Mouse (Mus musculus): ENCODE measurements around the gene Irf4.

The Irf4 gene

DNA sequence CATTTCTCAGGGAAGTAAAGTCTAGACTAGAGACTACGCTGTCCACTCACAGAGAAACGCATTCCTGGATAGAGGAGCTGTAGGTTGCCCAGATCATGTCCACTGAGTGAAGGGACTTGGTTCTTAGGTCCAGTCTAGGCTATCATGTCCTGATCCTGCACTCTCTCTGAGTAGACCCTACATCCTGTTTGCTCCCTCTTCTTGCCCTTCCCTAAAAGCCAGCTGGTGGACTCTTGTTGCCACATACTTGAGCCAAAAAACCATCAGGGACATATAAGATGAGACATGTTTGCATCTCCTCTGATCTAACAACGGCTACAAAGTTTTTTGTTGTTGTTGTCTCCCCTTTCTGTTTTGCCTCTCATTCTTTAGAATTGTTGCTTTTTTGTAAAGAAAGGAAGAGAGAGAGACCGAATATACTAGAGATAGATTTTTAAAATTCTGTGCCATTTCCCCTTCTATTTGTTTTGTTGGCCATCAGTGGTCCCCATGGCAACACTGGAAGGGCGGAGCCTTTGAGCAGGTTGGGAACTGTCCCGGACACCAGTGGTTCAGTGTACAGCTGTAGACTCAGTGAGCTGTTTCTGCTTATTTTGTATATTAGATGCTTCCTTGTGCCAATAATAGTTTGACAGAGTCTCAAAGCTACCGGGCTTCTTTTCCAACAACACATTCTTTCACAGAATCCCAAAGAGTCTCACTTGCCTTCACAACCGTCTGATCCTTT lies 15.2 kb downstream of the Irf4 start:
- no peak for DNase-seq (ENCODE audit: low spot score)

DNA sequence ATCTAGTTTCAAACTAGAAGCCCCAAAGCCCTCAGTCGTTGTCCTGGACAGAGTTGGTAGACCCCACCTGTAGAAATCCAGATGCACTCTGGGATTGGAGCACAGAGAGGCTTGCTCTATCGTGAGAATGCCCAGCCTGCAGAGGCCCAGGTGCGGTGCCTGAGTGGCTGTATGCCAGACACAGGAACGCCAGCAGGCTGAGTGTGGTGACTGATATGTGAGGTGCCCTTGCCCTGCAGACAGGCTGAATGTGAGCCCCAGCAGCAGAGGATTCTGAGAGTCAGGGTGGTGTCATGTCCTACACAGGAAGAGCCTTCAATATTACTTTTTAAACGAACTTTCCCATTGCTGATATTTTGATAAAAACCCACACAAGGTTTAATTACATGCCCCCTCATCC lies 16.9 kb downstream of the Irf4 start:
- no peak for DNase-seq (ENCODE audit: low spot score)

DNA sequence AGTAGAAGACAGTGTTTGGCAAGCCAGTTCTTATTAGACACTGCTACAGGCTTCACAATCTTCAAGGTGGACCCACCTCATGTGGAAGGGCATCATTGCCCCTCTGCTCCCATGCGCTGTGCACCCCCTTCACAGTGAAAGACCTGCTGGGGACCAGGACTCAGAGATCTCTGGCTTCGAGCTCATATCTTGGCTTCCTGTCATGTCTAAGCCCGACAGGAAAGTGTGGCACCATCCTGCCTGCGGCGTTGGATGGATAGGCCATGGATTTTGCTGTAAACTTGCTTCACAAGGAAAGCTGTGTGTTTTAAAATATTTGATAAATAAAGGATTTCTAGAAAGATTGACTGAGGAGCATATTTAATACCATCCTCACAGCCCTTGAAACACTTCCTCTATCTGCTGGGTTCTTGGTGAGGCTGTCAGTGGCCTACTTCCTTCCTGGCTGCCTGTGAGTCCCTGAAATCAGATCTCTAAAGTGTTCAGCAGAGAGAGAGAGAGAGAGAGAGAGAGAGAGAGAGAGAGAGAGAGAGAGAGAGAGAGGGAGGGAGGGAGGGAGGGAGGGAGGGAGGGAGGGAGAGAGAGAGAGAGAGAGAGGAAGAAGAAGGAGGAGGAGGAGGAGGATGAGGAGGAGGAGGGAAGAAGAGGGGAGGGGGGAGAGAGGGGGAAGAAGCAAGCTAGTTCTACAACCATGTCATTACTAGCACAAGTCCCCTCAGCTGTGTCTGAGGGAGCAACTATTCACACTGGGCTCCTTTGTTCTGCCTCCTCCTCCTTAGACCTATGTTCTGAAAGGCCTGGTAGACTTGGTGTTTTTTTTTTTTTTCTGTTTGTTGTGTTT lies 17.8 kb downstream of the Irf4 start:
- DNase-seq (ENCODE audit: low spot score): no peak

DNA sequence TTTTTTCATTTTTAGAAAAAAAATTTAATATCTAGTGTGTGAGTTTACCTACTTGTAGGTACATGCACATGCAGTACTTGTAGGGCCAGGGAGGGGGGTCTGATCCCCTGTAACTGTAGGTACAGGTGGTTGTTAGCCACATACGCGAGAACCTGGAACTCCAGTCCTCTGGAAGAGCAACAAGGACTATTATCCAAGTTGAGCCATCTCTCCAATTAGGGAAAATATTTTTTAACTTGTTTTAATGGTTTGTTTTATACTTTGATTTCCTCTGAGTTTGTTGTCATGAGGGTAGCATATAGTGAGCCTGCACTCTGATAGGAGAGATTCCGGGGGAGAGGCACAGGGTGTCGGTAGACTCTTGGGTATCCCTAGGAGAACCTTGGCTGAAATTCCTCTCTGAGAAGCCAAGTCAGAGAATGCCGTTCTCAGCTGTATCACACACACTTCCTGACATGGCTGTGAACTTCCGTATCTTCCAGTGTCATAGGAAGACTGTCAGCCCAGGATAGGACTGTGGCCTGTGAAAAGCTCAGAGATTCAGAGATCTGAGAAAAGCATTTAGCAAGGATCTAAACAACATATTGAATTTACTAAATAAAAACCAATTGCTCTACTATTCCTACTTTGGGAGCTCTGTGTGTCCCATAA lies 18.6 kb downstream of the Irf4 start:
- DNase-seq (ENCODE audit: low spot score): no peak

DNA sequence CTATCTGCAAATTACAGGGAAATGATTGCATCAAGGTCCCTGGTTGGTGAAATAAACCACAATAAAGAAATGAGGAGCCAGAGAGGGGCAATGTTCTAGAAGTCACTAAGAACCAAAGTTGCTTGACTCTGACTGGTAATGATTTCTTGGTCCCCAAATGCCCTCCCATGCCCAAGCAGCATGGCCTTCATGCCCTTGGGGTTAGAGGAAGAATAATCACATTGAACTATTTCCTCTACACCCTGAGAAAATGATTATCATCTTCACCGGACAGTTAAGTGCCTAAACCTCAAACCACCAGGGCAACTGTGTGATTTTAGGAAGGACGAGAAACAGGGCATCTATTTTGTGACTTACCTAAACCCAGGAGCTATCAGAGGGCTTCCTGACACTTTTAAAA lies 27.0 kb downstream of the Irf4 start:
- DNase-seq (ENCODE audit: low spot score): no peak

DNA sequence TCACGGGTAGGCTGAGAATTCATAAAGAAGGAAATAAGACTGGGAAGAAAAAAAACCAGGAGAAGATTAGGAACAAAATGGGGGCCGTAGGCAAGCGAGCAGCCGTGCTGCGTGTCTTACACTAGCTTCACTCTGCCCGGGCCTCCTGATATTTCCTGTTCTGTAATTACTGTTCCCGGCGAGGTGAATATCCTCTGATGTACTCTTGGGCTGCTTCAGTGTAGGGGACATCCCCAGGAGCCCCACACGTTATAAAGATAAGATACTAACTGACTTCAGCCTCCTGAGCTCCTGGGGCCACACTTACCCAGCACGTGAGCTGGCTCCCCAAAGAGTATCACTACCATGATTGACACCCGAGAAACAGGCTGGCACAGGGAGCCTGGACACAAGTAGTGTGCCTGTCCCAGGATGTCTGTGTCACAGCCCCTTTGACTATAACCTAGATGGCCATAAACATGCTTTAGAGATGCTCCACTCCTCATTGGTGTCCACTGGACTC lies 28.7 kb downstream of the Irf4 start:
- DNase-seq (ENCODE audit: low spot score): no peak

DNA sequence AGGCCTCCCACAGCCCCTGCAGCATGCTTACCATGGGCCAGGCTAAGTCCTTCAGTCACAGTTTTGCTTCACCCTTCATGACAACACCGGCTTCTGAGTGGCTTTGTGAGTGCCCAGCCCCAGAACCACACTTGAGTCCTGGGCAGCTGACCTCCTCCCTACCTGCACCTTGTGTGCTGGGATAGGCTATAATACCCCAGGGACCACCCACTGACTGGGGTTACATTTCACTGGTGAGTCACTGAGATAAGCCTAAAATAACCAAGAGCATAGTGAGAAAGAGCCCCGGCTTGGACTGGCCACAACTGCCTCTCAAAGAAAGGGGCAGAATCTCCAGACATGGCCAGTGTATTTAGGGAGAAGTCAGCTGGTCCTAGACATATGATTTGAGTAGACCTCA lies 32.9 kb downstream of the Irf4 start:
- DNase-seq (ENCODE audit: low spot score): no peak

DNA sequence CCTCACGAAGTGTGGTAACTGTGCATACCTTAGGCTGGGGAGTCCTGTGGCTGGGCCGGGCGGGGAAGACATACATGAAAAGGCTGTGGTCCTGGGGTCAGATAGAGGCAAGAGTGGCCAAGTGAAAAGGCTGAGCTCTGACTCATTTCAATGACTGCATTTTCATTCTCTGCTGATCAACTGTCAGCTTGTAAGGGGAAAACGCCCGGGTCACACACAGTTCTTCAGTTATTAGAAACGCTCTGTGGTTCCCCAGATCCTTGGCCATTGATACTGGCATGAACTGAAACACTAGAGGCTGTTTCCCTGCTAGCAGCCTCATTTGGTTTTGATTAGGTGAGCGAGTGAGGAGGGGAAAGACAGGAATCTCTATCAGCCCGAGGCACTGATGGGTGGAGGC lies 33.4 kb downstream of the Irf4 start:
- DNase-seq (ENCODE audit: low spot score): no peak

DNA sequence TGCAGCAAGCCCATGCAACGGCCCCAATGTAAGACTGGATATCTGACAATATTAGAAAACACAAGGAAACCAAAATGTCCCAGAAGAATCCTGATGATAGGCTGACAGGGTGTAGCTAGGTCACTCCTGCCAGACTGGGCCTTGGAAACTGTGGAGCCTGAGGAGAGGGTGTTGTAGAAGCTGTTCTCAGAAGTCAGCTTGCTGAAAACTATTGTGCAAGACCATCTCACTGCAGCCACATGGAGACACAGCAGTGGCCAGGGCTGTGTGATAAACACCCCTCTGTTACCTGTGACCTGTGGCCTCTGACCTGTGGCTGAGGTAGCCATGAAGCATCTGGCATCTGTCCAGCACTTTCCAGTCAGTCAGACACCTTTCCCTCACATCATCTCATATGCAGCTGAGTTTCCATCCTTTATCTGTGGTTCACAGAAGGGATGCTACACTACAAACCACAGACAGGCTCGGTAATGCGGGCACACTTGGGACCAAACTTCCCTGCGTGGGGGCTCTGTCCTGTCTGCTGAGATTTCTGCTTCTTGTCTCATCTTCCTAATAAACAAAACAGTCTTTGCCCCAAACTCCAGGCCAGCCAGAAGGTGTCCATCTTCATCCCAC lies 36.5 kb downstream of the Irf4 start:
- DNase-seq (ENCODE audit: low spot score): no peak

DNA sequence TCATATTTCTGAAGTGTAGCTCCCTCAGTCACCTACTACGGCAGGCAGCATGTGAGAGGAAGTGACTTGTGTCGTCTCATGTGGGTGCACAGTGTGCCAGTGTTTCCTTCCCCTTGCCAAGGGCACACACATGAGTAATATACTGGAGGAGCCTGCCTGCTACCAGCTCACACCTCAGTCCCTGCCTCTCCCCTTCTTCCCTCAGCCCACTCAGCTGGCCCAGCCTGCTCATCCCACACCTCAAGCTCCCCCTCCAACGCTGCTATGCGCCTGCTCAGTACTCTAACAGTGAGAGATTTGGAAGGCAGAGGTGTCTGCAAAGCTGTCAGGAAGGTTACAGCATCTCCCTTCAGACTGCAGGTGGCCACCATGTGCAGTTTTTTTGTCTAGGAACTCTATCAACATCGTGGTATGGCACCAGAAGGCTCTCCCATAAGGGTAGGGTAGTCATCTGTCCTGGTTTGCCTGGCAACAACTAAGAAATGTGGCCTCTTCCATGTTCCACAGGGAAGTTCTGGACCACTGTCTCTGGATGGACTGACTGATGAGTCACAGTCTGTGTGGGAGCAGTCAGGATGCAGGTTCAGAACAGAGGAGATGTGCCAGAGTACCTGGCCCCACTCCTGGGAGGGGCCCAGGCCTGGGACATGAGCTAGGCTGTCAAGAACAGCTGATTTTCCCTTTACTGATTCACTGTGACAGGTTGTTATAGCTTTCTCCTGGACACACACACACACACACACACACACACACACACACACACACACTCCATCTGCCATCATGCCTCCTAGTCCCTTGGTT lies 37.4 kb downstream of the Irf4 start:
- peak; percentile 68 for DNase-seq (ENCODE audit: low spot score)

DNA sequence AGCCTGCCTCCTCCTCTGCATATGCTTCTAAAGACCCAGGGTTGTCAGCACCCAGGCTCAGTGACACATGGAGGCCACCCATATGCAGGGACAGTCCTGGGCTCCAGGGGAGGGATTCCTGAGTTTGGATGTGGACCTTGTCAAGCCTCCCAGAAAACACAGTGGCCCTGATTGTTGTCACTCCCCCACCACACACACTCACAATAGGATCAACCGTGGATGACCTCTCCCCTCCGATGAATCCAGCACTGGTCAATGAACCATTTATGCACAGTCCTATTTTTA lies 38.0 kb downstream of the Irf4 start:
- DNase-seq (ENCODE audit: low spot score): no peak

DNA sequence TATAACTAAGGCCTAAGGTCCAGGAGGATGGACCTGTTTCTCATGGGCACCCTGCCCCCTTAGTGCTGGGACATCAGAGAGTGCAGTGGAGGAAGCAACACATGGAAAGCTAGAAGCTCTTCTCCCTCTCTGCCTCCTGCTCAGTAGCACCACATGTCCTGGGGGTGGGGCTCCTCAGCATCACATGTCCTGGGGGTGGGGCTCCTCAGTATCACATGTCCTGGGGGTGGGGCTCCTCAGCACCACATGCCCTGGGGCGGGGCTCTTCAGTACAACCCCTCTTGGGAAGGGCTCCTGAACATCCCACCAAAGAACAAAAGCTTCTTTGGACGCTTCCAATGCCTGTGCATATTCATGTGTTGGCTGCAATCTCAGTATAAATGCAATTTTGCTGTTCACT lies 38.5 kb downstream of the Irf4 start:
- DNase-seq (ENCODE audit: low spot score): no peak

DNA sequence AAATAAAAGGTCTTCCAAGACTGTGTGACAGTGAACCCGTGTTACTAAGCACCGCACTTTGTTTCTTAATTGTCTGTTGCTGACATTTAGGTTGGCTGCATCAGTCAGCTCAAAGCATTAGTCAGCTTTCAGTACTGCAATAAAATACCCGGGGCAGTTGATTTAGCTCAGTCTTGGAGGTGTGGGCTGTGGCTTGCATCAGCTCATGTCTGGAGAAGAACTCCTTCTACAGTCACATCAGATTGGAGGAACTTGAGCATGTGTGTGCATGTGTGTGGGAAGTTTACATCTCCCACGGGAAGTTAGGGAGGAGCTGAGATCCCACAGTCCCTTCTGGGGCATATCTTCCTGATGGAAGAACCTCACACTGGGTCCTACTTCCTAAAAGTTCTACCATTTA lies 38.9 kb downstream of the Irf4 start:
- no peak for DNase-seq (ENCODE audit: low spot score)

DNA sequence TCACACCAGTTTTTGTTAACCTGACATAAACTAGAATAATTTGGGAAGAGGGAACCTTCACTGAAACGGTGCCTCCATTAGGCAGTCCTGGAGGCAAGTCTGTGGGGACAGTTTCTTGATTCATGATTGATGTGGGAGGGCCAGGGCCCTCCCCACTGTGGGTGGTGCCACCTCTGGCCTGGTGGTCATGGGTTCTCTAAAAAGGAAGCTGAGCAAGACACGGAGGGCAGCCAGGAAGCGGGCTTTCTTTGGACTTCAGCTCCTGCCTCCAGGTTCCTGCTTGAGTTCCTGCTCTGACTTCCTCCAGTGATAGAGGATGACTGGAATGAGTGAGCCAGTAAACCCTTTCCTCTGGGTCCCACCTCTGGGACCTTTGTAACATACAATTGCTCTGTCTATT lies 39.4 kb downstream of the Irf4 start:
- DNase-seq (ENCODE audit: low spot score): no peak

DNA sequence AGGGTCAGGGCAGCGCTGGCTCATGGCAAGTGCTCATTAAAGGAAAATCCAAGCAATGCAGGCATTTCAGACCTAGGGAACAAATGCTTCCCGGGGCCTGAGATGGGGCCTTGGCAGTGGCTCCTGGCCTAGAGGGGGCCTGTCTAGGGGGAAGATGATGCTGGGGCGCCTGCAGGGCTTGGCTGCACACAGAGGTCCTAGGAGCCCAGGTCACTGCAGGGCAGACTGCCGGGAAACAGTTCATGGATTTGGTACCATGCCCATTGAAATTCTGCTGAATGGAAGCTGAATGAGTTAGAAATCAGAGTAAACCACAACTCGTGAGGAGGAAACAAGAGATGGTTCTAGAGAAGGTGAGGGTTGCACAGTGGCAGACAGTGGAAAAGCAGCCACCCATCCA lies 41.0 kb downstream of the Irf4 start:
- no peak for DNase-seq (ENCODE audit: low spot score)

DNA sequence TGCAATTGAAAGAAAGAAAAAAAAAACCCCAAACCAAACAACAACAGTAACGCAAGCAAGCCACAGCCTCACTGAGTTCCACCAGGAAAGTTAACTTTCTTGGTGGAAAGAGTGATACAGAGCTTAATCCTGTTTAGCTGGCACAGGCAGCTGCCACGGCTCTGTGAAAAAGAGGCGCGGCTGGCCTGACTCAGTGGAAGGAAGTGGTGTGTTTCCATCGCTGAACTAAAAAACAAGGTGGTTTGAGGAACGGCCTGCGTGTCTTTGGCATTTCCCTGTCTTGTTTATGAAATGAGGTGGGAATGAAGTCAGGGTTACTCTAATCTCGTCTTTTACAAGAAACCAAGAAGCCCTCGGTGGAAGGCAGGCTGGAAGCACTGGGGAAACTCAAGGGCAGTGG lies 43.3 kb downstream of the Irf4 start:
- DNase-seq (ENCODE audit: low spot score): no peak

DNA sequence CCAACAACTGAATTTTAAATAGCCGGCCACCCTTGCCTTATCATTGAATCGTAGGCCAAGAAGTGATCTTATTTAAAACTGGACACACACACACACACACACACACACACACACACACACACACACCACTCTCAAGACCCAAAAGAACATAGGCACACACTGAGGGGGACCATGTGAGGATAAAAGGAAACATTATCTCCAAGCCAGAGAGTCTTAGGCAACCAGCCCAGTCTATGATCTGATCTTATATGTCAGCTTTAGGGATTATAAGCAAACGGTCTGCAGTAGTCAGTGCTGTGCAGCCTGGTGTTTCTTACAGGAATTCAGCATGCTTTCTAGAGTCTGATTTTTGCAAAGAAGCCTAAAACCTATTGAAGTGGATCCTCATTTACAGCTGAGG lies 43.7 kb downstream of the Irf4 start:
- DNase-seq (ENCODE audit: low spot score): no peak

DNA sequence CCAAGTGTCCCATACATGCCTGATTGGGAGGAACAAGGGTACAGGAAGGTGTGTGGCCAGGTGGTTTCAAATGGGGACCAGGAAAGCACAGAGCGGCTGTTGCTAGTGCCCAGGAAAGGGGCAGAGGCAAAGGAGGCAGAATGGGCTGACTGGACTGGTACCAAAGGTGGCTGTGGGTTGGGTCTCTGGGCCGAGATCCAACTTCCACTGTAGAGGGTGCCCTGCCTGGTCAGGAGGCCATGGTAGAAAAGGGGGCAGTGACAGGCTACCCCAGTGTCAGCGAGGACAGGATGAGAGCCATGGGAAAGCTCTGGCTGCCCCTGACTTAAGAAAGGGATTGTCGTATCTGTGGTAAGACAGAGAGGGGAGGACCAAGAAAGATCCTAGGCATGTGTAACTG lies 44.2 kb downstream of the Irf4 start:
- DNase-seq (ENCODE audit: low spot score): no peak

DNA sequence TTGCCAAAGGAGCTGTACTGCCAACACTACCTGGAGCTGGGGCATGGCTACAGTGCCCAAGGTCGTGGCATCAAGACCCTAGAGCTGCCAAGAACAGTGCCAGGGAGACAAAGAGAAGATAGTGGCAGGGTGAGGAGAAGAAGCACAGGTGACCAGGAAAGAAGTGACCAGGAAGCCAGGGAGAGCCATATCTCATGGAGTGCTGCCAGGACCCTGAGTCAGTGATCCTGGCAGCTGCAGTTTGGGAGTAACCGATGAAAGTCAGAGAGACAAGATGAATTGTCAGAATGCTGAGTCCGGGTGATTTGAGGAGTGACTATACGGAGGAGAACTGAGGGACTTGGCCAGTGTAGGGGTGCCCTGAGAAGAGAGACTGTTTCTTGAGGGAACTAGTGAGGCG lies 44.6 kb downstream of the Irf4 start:
- DNase-seq (ENCODE audit: low spot score): no peak

DNA sequence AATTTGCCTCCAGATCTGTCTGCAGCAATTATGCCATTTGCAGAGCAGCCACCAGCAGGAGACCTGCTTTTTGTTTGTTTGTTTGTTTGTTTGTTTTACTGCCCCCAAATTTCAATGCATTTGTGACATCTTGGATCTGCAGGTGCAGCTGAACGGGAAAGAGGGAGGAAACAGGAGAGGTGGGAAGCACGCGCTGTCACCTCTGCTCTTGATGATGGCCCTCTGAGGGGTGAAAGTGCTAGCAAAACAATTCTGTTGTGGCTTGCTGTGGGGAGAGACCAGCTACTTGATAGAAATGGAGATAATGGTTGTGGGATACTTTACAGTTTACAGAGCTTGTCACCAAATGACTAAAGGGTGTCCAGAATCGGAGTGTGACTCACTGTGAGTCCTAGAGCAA lies 46.9 kb downstream of the Irf4 start:
- DNase-seq (ENCODE audit: low spot score): no peak

DNA sequence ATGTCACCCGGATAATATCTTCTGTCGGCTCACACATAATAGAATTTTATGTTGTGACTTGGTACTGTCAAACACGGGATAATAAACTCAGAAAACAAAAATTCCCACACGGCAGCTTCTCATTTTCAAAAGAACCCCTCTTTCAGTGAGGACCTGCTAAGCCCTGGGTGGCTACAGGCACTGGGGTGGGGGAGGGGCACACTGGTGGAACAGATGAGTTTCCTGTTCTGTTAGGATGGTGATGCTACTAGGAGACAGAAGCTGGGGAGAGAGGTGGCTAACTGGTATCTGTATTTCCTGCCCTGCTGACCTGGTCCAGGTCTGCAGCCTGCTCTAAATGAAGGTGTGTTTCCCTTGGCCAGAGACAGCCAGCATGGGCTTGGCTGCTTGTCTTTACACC lies 52.9 kb downstream of the Irf4 start:
- DNase-seq (ENCODE audit: low spot score): no peak

DNA sequence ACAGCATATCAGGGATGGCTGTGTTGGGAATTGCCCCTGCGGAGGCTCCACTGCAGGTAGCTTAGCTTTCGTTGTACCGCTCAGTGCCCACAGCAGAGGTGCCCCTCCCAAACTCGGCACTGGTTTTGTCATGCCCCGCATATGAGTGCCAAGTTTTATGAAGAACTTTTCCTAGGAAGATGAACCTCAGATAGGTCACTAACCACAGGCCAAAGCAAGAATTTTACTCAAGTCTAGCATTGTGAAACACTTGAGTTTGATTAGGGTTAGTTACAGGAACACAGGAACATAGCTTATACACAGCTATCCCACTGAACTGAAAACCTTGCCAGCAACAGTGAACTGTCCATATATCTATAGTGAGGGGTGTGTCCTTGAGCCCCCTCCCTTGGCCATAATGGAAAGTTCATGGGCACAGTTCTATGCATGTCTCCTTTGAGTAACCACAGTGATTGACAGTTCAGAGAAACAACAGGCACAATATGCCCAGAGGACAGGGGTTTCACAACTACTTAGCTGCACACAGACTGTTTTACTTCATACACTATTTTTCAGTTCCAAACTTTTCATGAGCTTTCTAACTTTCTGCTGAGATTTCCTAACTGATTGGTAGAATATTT lies 53.4 kb downstream of the Irf4 start:
- no peak for DNase-seq (ENCODE audit: low spot score)
